Mouse (Mus musculus): Measurements from ENCODE around the gene Lingo1.

- TF ChIP-seq CTCF (conservative IDR thresholded peaks at IDR 0.05; ENCODE audit: insufficient read depth, insufficient read length, low read depth, low read length) (no peak), POLR2A (IDR thresholded peaks at IDR 0.05; ENCODE audit: low read depth, low read length) (no peak)
Observed at GRCm38 (mm10) chr9:56691226-56691625, 105.0 kb downstream of the Lingo1 start.
